Mouse (Mus musculus) liver, embryonic 14.5 days (tissue): Measurements from ENCODE around the gene Eml5.

ENCODE experiments used
- CTCF ChIP-seq: IDR thresholded peaks from 2 replicates; pipeline ENCODE4 v1.5.1; 2016; ENCODE audit warnings: antibody characterized with exemption, low read depth, control low read depth
- EP300 ChIP-seq: IDR thresholded peaks from 2 replicates; pipeline ENCODE4 v1.6.1; 2016; ENCODE audit warnings: antibody characterized with exemption, low read depth

DNA sequence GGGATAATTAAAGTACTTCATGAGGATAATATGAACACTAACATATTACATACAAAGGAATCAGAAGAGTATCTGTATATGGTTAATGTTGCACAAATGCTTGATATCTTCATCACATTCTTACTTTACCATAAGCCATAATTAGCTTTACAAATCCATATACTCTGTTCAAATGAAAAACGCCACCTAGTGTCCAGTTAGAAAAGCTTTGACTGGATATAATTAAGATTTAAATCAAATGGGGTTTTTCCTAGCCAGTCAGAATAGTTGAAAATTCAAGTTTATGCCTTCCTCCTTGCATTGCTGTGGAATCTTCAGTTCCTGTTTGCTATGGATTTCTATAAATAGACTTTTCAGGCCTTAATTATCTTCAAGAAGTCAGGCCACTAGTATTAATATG, 16.8 kb downstream of the Eml5 start:
- TF ChIP-seq EP300 (no peak), CTCF (peak; percentile 23; the same call in 1 of the 2 replicates)
